In the genomic region with DNA sequence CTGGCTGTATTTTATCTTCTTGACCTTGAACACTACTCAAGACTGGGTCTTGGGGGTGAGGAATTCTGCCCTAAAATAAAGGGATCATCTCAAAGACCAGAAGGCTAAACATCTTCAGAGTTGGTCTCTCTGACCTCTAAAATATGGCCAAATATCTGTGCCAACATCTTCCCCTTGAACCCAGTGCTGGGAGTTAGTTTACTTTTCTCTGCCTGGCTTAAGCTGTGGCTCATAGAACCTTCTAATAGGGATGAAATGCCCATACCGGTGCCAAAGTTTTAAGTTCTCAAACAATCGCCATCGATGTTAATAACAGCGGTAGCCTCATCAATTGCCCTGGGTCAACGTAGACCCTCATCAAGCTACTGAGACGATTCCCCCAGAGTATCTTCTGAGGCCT, we compare ENCODE assay signal across 7 mouse cellular contexts. TPM values are rescaled to one million over a fixed set of nuclear protein-coding genes. Genes with fewer than 3 reads are reported as not detected.
A peak's percentile ranks its signal among the peaks of the same experiment; 100 is the strongest.
DNase-seq lines count a peak whose midpoint lies in the region; ATAC-seq and TF ChIP-seq lines count a peak whose summit lies in the region.

No protein-coding gene starts in this region.

- ATAC-seq in lung, embryonic 16.5 days (ENCODE audit: low read depth), result no peak
- ATAC-seq in forebrain, embryonic 13.5 days, result no peak
- ATAC-seq in limb, embryonic 14.5 days (ENCODE audit: low FRiP score, low read depth), result no peak
- ATAC-seq in stomach, embryonic 14.5 days (ENCODE audit: insufficient number of reproducible peaks, insufficient read depth, low FRiP score, low read depth), result no peak

- no peak for DNase-seq in lung, postnatal 10 days
- no peak for DNase-seq in limb, embryonic 14.5 days (ENCODE audit: low spot score)
- no peak for DNase-seq in adrenal gland, postnatal 10 days
- DNase-seq in B cell, adult 2 months, result no peak

- H3K9me3 ChIP-seq in lung, embryonic 16.5 days (ENCODE audit: control insufficient read depth, low read length), result no peaks in the 10 kb centered on the region
- H3K9me3 ChIP-seq in forebrain, embryonic 13.5 days (replicated peaks), result no peaks in the 10 kb centered on the region
- H3K9me3 ChIP-seq in limb, embryonic 14.5 days (ENCODE audit: control insufficient read depth, low read length), result no peaks in the 10 kb centered on the region
- no peaks in the 10 kb centered on the region for H3K9me3 ChIP-seq in stomach, embryonic 14.5 days (ENCODE audit: control insufficient read depth, low read depth, low read length)

- H3K9ac ChIP-seq in lung, embryonic 16.5 days (ENCODE audit: low read length), result peak overlapping the region; percentile 71
- peak overlapping the region; percentile 62 for H3K9ac ChIP-seq in forebrain, embryonic 13.5 days
- H3K9ac ChIP-seq in limb, embryonic 14.5 days (ENCODE audit: low read depth, low read length, severe bottlenecking), result peak overlapping the region; percentile 53
- H3K9ac ChIP-seq in stomach, embryonic 14.5 days (replicated peaks; ENCODE audit: low read depth, low read length), result peak overlapping the region; percentile 33; the same call in 1 of the 2 replicates

- no peaks in the 10 kb centered on the region for H3K36me3 ChIP-seq in lung, embryonic 16.5 days (ENCODE audit: control insufficient read depth, insufficient read depth, low read length)
- H3K36me3 ChIP-seq in forebrain, embryonic 13.5 days (ENCODE audit: poor library complexity, severe bottlenecking), result peaks cover 8% of the 10 kb centered on the region
- peaks cover under 1% of the 10 kb centered on the region; the same call in 1 of the 2 replicates for H3K36me3 ChIP-seq in limb, embryonic 14.5 days (ENCODE audit: control insufficient read depth, insufficient read depth, low read length)
- no peaks in the 10 kb centered on the region for H3K36me3 ChIP-seq in stomach, embryonic 14.5 days (ENCODE audit: control insufficient read depth, insufficient read depth, low read length)

- peaks cover 31% of the 10 kb centered on the region for H3K27me3 ChIP-seq in lung, embryonic 16.5 days (ENCODE audit: control insufficient read depth, insufficient read depth, low read depth, low read length)
- H3K27me3 ChIP-seq in forebrain, embryonic 13.5 days, result peaks cover 63% of the 10 kb centered on the region
- peaks cover 51% of the 10 kb centered on the region for H3K27me3 ChIP-seq in limb, embryonic 14.5 days (ENCODE audit: control insufficient read depth, insufficient read depth, low read length)
- H3K27me3 ChIP-seq in stomach, embryonic 14.5 days (ENCODE audit: control insufficient read depth, insufficient read depth, low read length), result peaks cover 19% of the 10 kb centered on the region

- no peak for TF ChIP-seq POLR2A in limb, embryonic 14.5 days (IDR thresholded peaks at IDR 0.05; ENCODE audit: borderline replicate concordance, extremely low read depth, insufficient read depth, insufficient read length)

- peak overlapping the region; percentile 99 for H3K4me2 ChIP-seq in lung, embryonic 16.5 days (ENCODE audit: low read depth, low read length)
- H3K4me2 ChIP-seq in forebrain, embryonic 13.5 days, result peak overlapping the region; percentile 100
- peak overlapping the region; percentile 100 for H3K4me2 ChIP-seq in limb, embryonic 14.5 days (replicated peaks; ENCODE audit: low read depth, low read length, severe bottlenecking)
- peak overlapping the region; percentile 94 for H3K4me2 ChIP-seq in stomach, embryonic 14.5 days (replicated peaks; ENCODE audit: low read depth, low read length)

- H3K4me1 ChIP-seq in lung, embryonic 16.5 days (replicated peaks; ENCODE audit: control insufficient read depth, insufficient read depth, low read length), result peaks cover 18% of the 10 kb centered on the region
- H3K4me1 ChIP-seq in forebrain, embryonic 13.5 days, result peaks cover 13% of the 10 kb centered on the region
- peaks cover 9% of the 10 kb centered on the region; the same call in 1 of the 2 replicates for H3K4me1 ChIP-seq in limb, embryonic 14.5 days (ENCODE audit: control insufficient read depth, insufficient read depth, low read length)
- H3K4me1 ChIP-seq in stomach, embryonic 14.5 days (ENCODE audit: control insufficient read depth, insufficient read depth, low read length), result 0 out of 2 replicates have a peak, but pooled peaks cover 3% of the 10 kb centered on the region

- peak overlapping the region; percentile 66 for H3K4me3 ChIP-seq in lung, embryonic 16.5 days (ENCODE audit: low read length)
- H3K4me3 ChIP-seq in forebrain, embryonic 13.5 days, result peak overlapping the region; percentile 55
- peak overlapping the region; percentile 55 for H3K4me3 ChIP-seq in limb, embryonic 14.5 days (replicated peaks; ENCODE audit: low read length)
- H3K4me3 ChIP-seq in stomach, embryonic 14.5 days (ENCODE audit: low read depth, low read length), result peak overlapping the region; percentile 45

- WGBS in lung, embryonic 16.5 days, result 4% methylated on average over 6 of the region's 6 CpGs
- WGBS in forebrain, embryonic 13.5 days, result 4% methylated on average over 6 of the region's 6 CpGs
- 4% methylated on average over 6 of the region's 6 CpGs for WGBS in limb, embryonic 14.5 days
- WGBS in stomach, embryonic 14.5 days, result 8% methylated on average over 6 of the region's 6 CpGs

- no peak overlapping the region for H3K27ac ChIP-seq in lung, embryonic 16.5 days (ENCODE audit: low read length)
- no peak overlapping the region for H3K27ac ChIP-seq in forebrain, embryonic 13.5 days
- no peak overlapping the region for H3K27ac ChIP-seq in limb, embryonic 14.5 days (replicated peaks; ENCODE audit: low read depth, low read length)
- H3K27ac ChIP-seq in stomach, embryonic 14.5 days (ENCODE audit: low read length), result no peak overlapping the region

RNA-seq across cellular contexts. Expression of gene Coro6, which starts 0.4 kb away (rescaled TPM):
- polyA plus RNA-seq in lung, embryonic 16.5 days (2015; fragmentation: Nextera tagmentation; extraction: Ambion mirVana), result 1.3 and 1.5 TPM in 2 replicates
- 0.05 and 0.11 TPM in 2 replicates for polyA plus RNA-seq in forebrain, embryonic 13.5 days (2015; fragmentation: Nextera tagmentation; extraction: Ambion mirVana)
- polyA plus RNA-seq in limb, embryonic 14.5 days (2012; rRNA removed), result 10.3 and 10.5 TPM in 2 replicates
- 1.5 and 2.3 TPM in 2 replicates for polyA plus RNA-seq in limb, embryonic 14.5 days (2014; fragmentation: Nextera tagmentation; extraction: Ambion mirVana)
- 0.09 and 0.43 TPM in 2 replicates for polyA plus RNA-seq in stomach, embryonic 14.5 days (2014; fragmentation: Nextera tagmentation; extraction: Ambion mirVana)
- total RNA-seq in adrenal gland, postnatal 10 days (2021), result 10 to 100 TPM in 1 of 2 experiments, 1 to 10 TPM in 1; 5.4 to 24.8 TPM

RNA-seq across cellular contexts. Expression of gene Ankrd13b, which starts 27.6 kb away (rescaled TPM):
- polyA plus RNA-seq in lung, embryonic 16.5 days (2015; fragmentation: Nextera tagmentation; extraction: Ambion mirVana), result 2.8 and 3.0 TPM in 2 replicates
- polyA plus RNA-seq in forebrain, embryonic 13.5 days (2015; fragmentation: Nextera tagmentation; extraction: Ambion mirVana), result 18.0 and 18.7 TPM in 2 replicates
- 98.1 and 133 TPM in 2 replicates for polyA plus RNA-seq in limb, embryonic 14.5 days (2012; rRNA removed)
- polyA plus RNA-seq in limb, embryonic 14.5 days (2014; fragmentation: Nextera tagmentation; extraction: Ambion mirVana), result 13.9 and 15.1 TPM in 2 replicates
- polyA plus RNA-seq in stomach, embryonic 14.5 days (2014; fragmentation: Nextera tagmentation; extraction: Ambion mirVana), result 7.1 TPM in 2 replicates
- 10 to 100 TPM in 1 of 2 experiments, 1 to 10 TPM in 1; 8.3 to 13.4 TPM for total RNA-seq in adrenal gland, postnatal 10 days (2021)

RNA-seq across cellular contexts. Expression of gene Git1, which starts 31.5 kb away (rescaled TPM):
- 9.1 and 9.2 TPM in 2 replicates for polyA plus RNA-seq in lung, embryonic 16.5 days (2015; fragmentation: Nextera tagmentation; extraction: Ambion mirVana)
- 12.9 and 14.6 TPM in 2 replicates for polyA plus RNA-seq in forebrain, embryonic 13.5 days (2015; fragmentation: Nextera tagmentation; extraction: Ambion mirVana)
- 57.1 and 71.7 TPM in 2 replicates for polyA plus RNA-seq in limb, embryonic 14.5 days (2012; rRNA removed)
- polyA plus RNA-seq in limb, embryonic 14.5 days (2014; fragmentation: Nextera tagmentation; extraction: Ambion mirVana), result 17.3 and 18.2 TPM in 2 replicates
- polyA plus RNA-seq in stomach, embryonic 14.5 days (2014; fragmentation: Nextera tagmentation; extraction: Ambion mirVana), result 15.1 and 18.1 TPM in 2 replicates
- total RNA-seq in adrenal gland, postnatal 10 days (2021), result 10 to 100 TPM; 49.7 to 57.8 TPM

RNA-seq across cellular contexts. Expression of gene Abhd15, which starts 53.1 kb away (rescaled TPM):
- polyA plus RNA-seq in lung, embryonic 16.5 days (2015; fragmentation: Nextera tagmentation; extraction: Ambion mirVana), result 3.9 and 4.0 TPM in 2 replicates
- polyA plus RNA-seq in forebrain, embryonic 13.5 days (2015; fragmentation: Nextera tagmentation; extraction: Ambion mirVana), result 3.0 and 3.8 TPM in 2 replicates
- 0.50 and 0.93 TPM in 2 replicates for polyA plus RNA-seq in limb, embryonic 14.5 days (2012; rRNA removed)
- polyA plus RNA-seq in limb, embryonic 14.5 days (2014; fragmentation: Nextera tagmentation; extraction: Ambion mirVana), result 1.5 and 1.8 TPM in 2 replicates
- polyA plus RNA-seq in stomach, embryonic 14.5 days (2014; fragmentation: Nextera tagmentation; extraction: Ambion mirVana), result 1.8 and 1.9 TPM in 2 replicates
- 10 to 100 TPM; 26.1 to 27.5 TPM for total RNA-seq in adrenal gland, postnatal 10 days (2021)

RNA-seq across cellular contexts. Expression of gene Trp53i13, which starts 53.9 kb away (rescaled TPM):
- polyA plus RNA-seq in lung, embryonic 16.5 days (2015; fragmentation: Nextera tagmentation; extraction: Ambion mirVana), result 31.3 and 32.2 TPM in 2 replicates
- polyA plus RNA-seq in forebrain, embryonic 13.5 days (2015; fragmentation: Nextera tagmentation; extraction: Ambion mirVana), result 19.7 and 20.9 TPM in 2 replicates
- polyA plus RNA-seq in limb, embryonic 14.5 days (2012; rRNA removed), result 51.1 and 77.3 TPM in 2 replicates
- polyA plus RNA-seq in limb, embryonic 14.5 days (2014; fragmentation: Nextera tagmentation; extraction: Ambion mirVana), result 67.3 and 69.0 TPM in 2 replicates
- polyA plus RNA-seq in stomach, embryonic 14.5 days (2014; fragmentation: Nextera tagmentation; extraction: Ambion mirVana), result 32.8 and 38.7 TPM in 2 replicates
- 10 to 100 TPM; 12.9 to 13.2 TPM for total RNA-seq in adrenal gland, postnatal 10 days (2021)
